Mouse (Mus musculus) fibroblast of lung, adult 2 months (primary cell): ENCODE results near the gene Tmem171.

Experiments
- DNase-seq: peaks from one replicate; pipeline ENCODE4 v3.0.0-alpha.2; 2011; ENCODE audit warnings: low read depth

Gene Tmem171

DNA sequence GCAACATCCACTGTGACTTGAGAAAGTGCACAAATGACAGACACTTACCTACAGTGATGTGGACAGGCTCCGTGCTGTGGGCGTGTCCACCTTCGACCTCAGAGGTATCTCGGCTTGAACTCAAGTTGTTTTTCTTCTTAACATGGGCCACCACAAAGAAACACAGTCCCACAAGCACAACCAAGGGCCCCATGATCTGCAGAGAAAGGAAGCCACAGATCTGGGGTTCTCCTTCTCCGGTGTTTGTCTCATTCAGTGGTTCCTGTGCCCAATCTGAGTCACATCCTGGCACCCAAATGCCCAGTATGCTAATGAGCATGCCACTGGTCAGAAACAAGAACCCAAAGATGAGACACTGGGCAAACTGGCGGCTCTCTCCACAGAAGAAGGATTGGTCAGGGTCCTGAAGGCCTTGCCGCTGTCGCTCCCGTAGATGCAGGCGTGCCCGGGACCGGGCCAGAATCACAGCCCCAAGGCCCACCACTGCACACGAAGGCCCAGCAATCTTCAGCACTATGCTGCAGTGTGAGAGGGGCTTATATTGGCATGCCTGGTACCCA lies 2.6 kb downstream of the Tmem171 start:
- DNase-seq, result no peak

- DNase-seq, result no peak
These were observed 3.7 kb downstream of the Tmem171 start for GRCm38 (mm10) chr13:98690886-98691285.

- DNase-seq, result no peak
These were observed 4.9 kb downstream of the Tmem171 start for GRCm38 (mm10) chr13:98689605-98690290.

DNA sequence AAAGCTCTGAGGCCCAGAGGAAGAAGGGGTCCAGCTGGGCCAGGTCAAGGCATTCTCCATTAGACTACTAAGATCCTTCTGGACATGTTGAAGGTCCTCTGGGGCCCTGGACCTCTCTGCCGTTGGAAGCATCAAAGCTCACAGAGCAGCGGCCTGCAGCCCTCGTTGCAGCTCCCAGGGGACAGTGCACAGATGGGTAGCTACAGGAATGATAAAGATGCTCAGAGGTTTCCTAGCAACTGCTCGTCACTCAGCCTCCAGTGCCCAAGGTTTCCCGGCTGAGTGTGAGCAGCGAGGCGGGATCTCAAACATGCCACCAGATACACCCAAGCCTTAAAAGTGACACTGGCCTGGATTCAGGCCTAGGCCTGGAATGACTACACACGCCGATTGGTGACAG lies 6.7 kb downstream of the Tmem171 start:
- no peak for DNase-seq

DNA sequence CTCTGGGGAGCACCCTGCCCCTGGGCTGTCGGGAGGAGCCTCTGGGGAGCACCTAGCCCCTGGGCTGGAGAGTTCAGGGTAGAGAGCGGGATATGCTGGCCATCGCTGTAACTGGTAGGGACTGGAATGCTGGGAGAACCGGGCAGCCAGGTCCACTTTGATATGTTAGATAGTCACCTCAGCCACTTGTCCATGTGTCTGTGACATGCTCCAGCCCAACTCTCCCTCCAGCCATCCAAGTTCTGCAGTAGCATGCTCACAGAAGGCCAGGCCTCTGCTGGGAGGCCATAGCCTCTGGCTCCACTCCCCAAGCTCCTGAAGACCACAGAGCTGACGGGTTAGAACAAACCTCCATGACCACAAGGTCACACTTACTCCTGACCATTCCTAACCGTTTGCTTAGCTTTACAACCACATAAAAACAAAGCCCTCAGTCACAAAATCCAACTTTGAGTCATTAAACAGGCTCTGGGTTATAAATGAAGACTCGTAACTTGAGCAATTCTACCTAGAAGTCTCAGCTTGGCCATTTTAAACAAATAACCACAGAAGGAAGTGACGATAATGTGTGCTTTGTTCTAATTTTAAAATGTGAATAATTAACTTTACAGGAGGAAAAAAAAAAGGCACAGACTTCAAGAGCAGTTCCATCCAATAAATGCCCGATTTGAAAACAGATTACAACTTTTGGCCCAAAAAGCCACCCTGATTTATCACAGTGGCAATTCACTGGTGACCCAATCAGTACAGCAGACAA lies 10.3 kb downstream of the Tmem171 start:
- peak; percentile 66 for DNase-seq

GRCm38 (mm10) chr13:98683412-98683811 lies 11.2 kb downstream of the Tmem171 start:
- no peak for DNase-seq

GRCm38 (mm10) chr13:98680470-98681060 lies 14.1 kb downstream of the Tmem171 start:
- no peak for DNase-seq

DNA sequence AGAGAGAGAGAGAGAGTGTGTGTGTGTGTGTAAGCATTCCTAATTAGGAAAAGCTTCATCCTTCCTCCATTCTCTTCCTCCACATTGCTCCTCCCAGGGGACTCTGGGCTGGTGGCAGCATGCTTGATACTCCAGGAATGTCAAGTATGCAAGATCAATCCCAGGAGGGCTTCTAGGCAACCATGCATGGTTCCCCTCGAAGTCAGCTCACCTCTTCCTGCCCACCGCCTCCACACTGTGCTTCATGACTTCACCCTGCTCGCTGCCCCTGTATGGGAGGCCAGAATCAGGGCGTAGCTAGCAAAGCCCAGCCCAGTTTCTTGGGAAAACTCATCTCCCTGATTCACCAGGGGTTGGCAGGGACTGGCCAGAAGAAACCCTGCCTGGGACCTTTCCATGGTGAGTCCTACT lies 15.0 kb downstream of the Tmem171 start:
- peak; percentile 37 for DNase-seq

- DNase-seq, result no peak
These were observed 15.4 kb downstream of the Tmem171 start for GRCm38 (mm10) chr13:98679230-98679629.

GRCm38 (mm10) chr13:98673922-98674321 lies 20.7 kb downstream of the Tmem171 start:
- DNase-seq, result no peak

DNA sequence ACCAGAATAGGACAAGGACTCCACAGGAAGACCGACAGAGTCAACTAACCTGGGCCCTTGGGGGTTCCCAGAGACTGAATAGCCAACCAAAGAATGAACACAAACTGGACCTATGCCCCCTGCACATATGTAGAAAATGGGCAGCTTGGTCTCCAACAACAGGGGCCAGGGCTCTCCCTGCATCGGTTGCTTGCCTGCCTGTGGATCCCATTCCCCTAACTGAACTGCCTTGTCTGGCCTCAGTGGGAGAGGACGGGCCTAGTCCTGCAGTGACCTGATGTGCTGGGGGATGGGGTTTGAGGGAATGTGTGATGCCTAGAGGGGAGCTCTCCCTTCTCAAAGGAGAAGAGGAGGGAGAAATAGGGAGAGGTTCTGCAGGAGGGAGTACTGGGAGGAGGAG lies 25.3 kb downstream of the Tmem171 start:
- no peak for DNase-seq

DNA sequence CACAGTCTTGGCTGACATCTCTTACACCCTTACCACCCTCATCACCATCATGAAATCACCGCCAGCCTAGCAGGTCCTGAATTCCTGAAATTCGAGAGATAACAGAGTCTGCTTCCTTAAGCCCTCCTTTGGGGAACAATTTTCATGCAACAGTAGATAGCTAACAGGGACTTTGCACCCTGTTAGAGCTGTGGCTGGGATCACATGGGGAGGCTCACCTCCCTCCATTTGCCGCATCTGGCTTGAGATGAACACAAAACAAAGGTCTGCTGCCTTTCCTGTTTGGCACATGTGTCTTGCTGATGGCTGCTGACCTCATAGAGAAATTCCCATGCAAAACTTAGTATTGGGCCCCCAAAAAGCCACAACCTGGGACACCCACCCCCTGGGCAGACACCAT lies 27.3 kb downstream of the Tmem171 start:
- DNase-seq, result no peak

DNA sequence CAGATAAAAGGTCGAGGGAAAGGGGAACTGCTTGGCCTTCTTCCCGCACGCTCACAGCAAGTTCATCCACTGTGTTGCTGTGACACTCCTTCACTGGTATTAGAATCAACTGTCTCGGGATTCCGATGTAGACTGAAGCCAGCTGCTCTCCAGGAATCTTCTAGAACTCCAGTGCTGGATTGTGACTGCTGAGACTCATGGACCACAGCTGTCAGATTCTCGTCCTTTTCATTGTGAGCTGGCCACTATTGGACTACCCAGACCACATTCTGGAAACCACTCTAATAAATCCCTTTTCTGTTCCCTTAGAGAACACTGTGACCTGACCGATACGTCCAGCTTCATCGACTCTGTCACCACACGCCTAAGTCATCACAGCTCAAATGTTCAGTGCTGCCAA lies 29.4 kb downstream of the Tmem171 start:
- DNase-seq, result no peak

DNA sequence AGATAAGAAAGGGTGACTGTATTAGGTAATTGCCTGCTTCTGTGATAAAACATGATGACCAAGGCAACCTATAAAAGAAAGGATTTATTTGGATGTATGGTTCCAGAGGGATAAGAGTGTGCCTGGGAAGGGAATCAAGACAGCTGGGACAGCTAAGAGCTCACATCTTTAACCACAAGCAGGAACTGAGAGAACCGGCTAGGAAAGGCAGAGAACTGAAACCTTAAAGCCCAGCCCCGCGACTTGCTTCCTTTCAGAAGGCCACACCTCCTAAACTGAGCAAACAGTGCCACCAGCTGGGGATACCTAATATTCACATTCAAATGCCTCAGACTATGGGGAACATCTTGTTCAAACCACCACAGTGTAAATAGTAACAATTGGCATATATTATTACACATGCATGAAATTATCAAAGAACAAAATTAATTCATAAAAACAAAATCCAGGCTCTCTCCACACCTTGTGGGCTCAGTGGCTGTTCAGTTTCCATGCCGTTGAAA lies 32.4 kb downstream of the Tmem171 start:
- no peak for DNase-seq

DNA sequence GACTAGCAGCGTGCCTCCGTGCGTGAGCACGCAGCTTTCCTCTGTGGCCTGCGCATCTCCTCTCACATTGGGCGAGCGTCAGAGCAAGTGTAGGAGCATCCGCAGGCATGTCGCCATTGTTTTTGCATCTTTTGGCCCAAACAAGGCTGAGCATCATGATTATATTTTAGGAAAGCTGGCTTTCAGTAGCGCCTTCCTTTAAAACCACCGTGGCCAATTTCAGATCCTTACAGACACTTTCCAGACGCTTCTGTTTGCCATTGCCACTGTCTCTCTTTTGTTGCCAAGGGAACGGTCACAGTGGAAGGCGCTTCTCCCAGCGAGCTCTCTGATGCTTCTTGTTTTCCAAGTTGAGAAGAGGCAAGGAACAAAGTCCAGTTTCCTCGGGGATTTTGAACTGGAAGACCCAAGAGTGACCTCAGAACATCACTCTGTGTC lies 38.6 kb downstream of the Tmem171 start:
- no peak for DNase-seq

GRCm38 (mm10) chr13:98655346-98655745 lies 39.3 kb downstream of the Tmem171 start:
- no peak for DNase-seq

- DNase-seq, result peak; percentile 56
These were observed 40.3 kb downstream of the Tmem171 start for GRCm38 (mm10) chr13:98654129-98654939.

GRCm38 (mm10) chr13:98652194-98652593 lies 42.4 kb downstream of the Tmem171 start:
- DNase-seq, result no peak

- DNase-seq, result peak; percentile 17
These were observed 43.2 kb downstream of the Tmem171 start for GRCm38 (mm10) chr13:98651228-98651977.

GRCm38 (mm10) chr13:98647775-98648568 lies 46.7 kb downstream of the Tmem171 start:
- no peak for DNase-seq
